Mouse (Mus musculus) c-Kit-positive CD71-positive TER-119-positive erythroid progenitor cells, embryonic 14.5 days (primary cell): Measurements from ENCODE around the gene Il17rc.
A peak's percentile ranks its signal among the peaks of the same experiment; 100 is the strongest.

Source experiments
- DNase-seq: peaks from one replicate; pipeline ENCODE4 v3.0.0-alpha.2; 2013; ENCODE audit warnings: low spot score

The Il17rc gene

GRCm38 (mm10) chr6:113471297-113471936, at the start of gene Il17rc:
TSS of gene Il17rc (plus strand) at chr6:113471427.
- DNase-seq: no peak

GRCm38 (mm10) chr6:113423000-113423399, 48.2 kb upstream of the Il17rc start:
- DNase-seq: no peak

DNA sequence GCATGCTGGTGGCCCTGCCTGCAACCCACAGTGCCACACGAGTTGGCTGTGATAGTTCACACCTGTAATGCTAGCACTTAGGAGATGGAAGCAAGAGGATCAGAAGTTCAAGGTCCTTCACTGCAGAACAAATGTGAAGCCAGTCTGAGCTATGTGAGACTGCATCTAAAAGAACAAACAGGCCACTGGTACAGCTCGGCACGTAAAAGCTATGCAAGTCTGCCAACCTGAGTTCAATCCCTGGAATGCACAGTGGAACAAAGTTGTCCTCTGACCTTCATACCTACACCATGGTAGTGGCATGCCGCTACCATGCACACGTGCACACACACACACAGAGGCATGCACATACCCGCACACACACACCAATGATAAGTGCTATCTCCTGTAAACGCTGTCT, 47.0 kb upstream of the Il17rc start:
- no peak for DNase-seq

GRCm38 (mm10) chr6:113426696-113427095, 44.5 kb upstream of the Il17rc start:
- no peak for DNase-seq

DNA sequence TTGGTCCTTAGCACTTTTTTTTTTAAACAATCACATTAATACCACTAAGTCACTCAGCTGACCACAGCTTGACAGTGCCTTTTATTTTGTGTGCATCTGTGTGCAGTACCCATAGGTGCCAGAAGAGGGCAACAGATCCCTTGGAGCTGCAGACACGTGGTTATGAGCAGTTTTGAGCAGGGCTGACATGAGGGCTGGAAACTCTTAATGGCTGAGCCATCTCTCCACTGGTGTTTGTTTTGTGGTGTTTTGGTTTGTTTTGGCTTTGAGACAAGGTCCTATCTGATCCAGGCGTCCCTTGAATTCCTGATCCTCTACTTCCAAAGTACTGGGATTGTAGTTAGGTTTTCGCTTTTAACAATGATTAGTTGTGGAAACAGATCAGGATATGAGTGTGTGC, 43.8 kb upstream of the Il17rc start:
- peak; percentile 54 for DNase-seq

- no peak for DNase-seq
Measured at GRCm38 (mm10) chr6:113428006-113428405, 43.2 kb upstream of the Il17rc start.

DNA sequence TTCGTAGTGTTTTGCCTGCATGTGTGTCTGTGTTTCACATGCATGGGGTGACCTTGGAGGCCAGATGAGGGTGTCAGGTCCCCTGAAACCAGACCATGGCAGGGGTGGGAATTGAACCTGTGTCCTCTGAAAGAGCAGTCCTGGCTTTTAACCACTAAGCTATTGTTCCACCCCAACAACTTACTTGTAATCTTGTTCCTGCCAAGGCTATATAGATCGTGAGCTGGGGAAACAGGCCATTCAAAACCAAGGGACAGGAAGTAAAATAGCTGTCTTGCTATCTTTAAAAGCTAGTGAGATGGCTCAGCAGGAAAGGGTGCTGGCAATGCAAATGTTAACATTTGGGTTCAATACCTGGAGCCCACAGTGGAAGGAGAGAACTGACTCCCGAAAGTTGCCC, 41.3 kb upstream of the Il17rc start:
- no peak for DNase-seq

GRCm38 (mm10) chr6:113430846-113431245, 40.4 kb upstream of the Il17rc start:
- no peak for DNase-seq

GRCm38 (mm10) chr6:113431801-113432200, 39.4 kb upstream of the Il17rc start:
- DNase-seq: no peak

GRCm38 (mm10) chr6:113433661-113434060, 37.6 kb upstream of the Il17rc start:
- no peak for DNase-seq

DNA sequence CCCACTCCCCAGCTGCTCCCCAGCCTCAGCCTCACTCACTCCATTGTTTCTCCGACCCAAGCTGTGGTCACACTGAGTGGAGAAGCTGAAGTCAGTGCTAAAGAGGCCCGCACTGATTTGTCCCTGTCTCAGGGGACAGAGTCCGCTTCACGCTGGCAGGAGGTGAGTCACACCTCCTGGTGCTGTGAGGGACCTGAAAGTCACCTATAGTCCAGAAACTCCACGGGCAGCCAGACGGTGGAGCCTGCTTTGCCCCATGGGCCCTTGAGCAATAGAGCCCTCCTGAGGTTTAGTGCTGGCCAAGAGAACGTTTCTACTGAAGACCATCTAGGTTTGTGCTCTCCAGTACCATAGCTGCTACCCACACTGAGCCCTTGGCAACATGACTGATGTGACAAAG, 36.5 kb upstream of the Il17rc start:
- DNase-seq: no peak

DNA sequence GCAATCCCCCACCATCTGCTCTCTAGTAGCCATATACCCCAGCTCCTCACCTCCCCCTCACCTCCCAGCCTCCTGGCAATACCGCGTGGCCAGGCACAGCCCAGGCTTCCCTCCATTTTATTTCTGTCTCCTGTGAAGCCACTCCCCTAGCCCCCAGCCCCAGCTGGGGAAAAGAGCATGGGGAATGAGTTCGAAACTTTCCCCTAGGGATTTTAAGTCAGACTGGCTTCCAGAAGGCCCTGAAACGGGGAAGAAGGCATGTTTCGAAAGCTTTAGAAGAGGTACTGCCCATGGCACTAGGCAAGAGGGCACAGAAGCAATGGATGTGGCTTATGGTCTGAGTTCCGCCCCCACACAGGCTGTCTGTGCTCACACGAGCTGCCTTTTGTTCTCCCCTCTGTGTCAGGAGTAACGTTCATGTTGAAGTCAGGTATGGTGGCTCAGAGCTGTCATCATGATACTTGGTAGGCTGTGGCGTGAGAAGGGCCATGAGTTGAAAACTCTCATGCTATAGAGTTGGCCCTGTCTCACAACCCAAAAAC, 35.5 kb upstream of the Il17rc start, which contains the start of gene Cidec:
Gene Cidec (minus strand): TSS at position 97 of the 542 bp plus-strand sequence.
- no peak for DNase-seq

DNA sequence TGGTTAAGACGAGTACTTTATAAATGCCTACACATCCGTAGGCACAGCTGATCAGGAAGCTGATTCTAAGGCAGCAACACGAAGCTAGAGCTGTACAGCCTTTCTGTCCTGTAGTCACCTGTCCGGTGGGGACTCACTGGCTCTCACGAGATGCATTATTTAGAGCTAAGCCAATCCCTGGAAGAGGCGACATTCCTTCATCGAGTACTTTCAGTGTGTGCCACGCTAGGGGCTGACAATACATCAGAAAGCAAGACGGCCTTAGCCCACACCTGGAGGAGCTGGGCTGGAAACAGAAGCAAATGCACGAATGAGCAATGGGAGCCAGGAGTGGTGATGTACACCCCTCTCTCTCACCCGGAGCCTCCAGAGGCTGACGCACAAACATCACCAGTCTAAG, 34.1 kb upstream of the Il17rc start:
- DNase-seq: no peak

- DNase-seq: no peak
Measured at GRCm38 (mm10) chr6:113438721-113439430, 32.4 kb upstream of the Il17rc start.

GRCm38 (mm10) chr6:113440686-113441085, 30.5 kb upstream of the Il17rc start:
- no peak for DNase-seq

DNA sequence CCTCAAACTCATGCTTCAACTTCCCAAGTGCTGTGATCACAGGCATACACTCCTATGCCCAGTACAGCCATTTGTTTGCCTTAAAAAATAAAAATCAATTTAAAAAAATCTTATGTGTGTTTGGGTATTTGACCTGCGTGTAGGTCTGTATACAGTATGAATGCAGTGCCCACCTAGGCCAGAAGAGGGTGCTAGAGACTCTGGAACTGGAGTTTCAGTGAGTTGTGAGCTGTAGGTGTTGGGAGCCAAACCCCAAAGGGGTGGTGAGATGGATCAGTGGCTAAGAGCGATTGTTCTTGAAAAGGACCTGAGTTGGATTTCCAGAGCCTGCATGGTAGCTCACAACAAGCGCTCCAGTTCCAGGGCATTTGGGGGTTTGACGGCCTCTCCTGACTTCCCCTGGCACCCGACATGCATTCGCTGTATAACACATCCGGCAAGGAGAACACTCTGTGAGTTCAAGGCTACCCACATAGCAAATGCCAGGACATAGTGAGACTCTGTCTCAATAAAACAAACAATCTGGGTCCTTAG, 30.0 kb upstream of the Il17rc start:
- peak; percentile 81 for DNase-seq

- no peak for DNase-seq
Measured at GRCm38 (mm10) chr6:113442087-113442441, 29.2 kb upstream of the Il17rc start.

DNA sequence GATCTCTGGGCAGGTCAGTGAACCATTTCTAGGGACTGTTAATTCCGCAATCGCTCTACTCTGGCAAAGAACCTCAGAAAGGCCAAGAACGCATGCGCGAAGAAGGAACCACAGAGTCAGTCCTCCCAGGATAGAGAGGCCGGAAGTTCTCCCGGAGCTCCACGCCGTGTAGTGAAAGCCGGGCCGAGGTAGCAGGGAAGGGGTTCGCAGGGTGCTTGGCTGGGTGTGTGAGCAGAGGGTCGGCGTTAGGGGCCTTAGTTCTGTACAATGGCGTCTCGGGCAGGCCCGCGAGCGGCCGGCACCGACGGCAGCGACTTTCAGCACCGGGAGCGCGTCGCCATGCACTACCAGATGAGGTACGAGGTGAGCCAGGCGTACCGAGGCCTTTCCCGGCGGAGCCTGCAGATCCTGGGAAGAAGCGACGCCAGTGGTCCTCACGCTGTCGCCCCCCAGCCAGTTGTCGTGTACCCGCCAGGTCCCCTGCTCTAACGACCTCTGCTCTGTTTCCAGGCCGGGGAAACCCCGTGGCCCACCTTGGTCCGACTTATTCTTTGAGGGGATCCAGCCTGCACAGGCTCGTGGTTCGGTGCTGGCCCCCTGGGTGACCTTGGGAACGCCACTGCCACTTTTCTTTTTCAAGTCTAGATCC, 28.7 kb upstream of the Il17rc start, which contains the start of gene Jagn1:
Gene Jagn1 (plus strand): TSS at position 128 of the 649 bp plus-strand sequence.
- DNase-seq: peak; percentile 95

DNA sequence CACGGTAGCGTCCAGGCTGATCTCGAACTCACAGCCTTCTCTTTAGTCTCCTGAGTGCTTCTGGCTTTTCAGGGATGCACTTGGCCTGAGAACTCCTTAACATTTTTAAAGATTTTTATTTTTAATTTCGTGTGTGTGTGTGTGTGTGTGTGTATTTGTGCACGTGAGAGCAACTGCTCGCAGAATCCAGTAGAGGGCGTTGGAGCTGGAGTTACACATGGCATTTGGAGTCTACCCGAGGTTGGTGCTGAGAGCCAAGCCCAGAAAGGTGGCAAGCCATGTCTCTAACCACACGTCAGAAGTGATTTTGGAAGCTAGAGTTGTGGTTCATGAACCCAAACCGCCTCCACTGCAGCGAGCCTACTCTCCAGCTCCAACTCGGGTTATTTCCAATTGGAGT, 28.1 kb upstream of the Il17rc start:
- DNase-seq: peak; percentile 34

- no peak for DNase-seq
Measured at GRCm38 (mm10) chr6:113444207-113444965, 26.8 kb upstream of the Il17rc start.

DNA sequence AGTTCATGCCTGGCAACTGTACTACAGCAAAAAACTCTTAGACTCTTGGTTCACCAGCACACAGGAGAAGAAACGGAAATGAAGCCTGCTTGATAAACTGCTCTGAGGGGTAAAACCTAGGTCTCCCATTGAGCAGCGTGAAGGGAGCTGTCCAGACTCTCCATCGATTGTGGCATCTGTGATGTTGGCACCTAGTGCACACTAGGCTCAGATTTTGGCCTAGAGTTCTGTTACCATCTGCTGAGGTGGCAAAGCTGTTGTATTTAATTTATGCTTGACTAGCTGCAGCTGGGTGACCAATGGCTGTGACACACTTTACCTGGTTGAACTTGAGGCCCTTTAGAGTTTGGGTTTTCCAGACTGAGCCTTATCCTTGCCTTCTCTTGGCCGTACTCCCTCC, 23.6 kb upstream of the Il17rc start:
- DNase-seq: no peak

GRCm38 (mm10) chr6:113451839-113452238, 19.4 kb upstream of the Il17rc start:
- DNase-seq: no peak
